Mouse (Mus musculus) stomach, embryonic 15.5 days (tissue): ENCODE measurements around the gene Rnf113a1. TPM values are rescaled to one million over a fixed set of nuclear protein-coding genes. Genes with fewer than 3 reads are reported as not detected.
"Not testable (repeated sequence)": the region's sequence is repeated elsewhere in the genome, so short reads cannot be mapped to it uniquely, and the experiment has no call there.

ENCODE experiments used
- ATAC-seq: fragments of 200-750 bp; cut with Nextera tagmentation; 2 replicates; pipeline ENCODE4 v1.8.0; 2017; ENCODE audit warnings: low read depth, moderate number of reproducible peaks, moderate TSS enrichment; ENCODE audit not compliant: insufficient read depth, low FRiP score
- H3K27ac ChIP-seq: fragments of 300-500 bp; sonication (generic); 2 replicates; pipeline ENCODE4 v1.5.1; 2015; ENCODE audit warnings: mild to moderate bottlenecking, inconsistent platforms
- H3K27me3 ChIP-seq: fragments of 300-500 bp; sonication (generic); replicated peaks from 2 replicates; pipeline ENCODE4 v1.6.1; 2015; ENCODE audit warnings: inconsistent platforms
- H3K36me3 ChIP-seq: fragments of 300-500 bp; sonication (generic); 2 replicates; pipeline ENCODE4 v1.6.1; 2015; ENCODE audit warnings: inconsistent platforms
- H3K4me1 ChIP-seq: fragments of 300-500 bp; sonication (generic); 2 replicates; pipeline ENCODE4 v1.6.1; 2015; ENCODE audit warnings: inconsistent platforms
- H3K4me2 ChIP-seq: fragments of 300-500 bp; sonication (generic); 2 replicates; pipeline ENCODE4 v1.6.1; 2015; ENCODE audit warnings: mild to moderate bottlenecking, inconsistent platforms
- H3K4me3 ChIP-seq: fragments of 300-500 bp; sonication (generic); replicated peaks from 2 replicates; pipeline ENCODE4 v1.5.1; 2015; ENCODE audit warnings: inconsistent platforms
- H3K9ac ChIP-seq: fragments of 300-500 bp; sonication (generic); 2 replicates; pipeline ENCODE4 v1.6.1; 2015; ENCODE audit warnings: inconsistent platforms
- H3K9me3 ChIP-seq: fragments of 300-500 bp; sonication (generic); 2 replicates; pipeline ENCODE4 v1.6.1; 2016; ENCODE audit warnings: inconsistent platforms
- WGBS: fragments of 180-500 bp; shearing (Covaris S2); methylation state at CpG from one replicate; pipeline ENCODE4 v1.1.7; 2015; 5-methylcytosine and 5-hydroxymethylcytosine counted together
- polyA plus RNA-seq: library from polyadenylated mRNA; unstranded; fragments of >200 nt; fragmentation: Nextera tagmentation; extraction: Ambion mirVana; gene quantifications from 2 replicates; pipeline ENCODE4 v1.2.1, GENCODE M21; 2015

Rnf113a1 gene
- polyA plus RNA-seq, 1 experiment from 2014 or later = 10.2 TPM

- H3K27me3 ChIP-seq = no peaks in the 10 kb centered on the region
- no peak for ATAC-seq
- no peak overlapping the region for H3K27ac ChIP-seq
- H3K9me3 ChIP-seq = no peaks in the 10 kb centered on the region
- 55% methylated on average over 8 of the region's 8 CpGs for WGBS
- no peak overlapping the region for H3K4me3 ChIP-seq
- no peaks in the 10 kb centered on the region for H3K36me3 ChIP-seq
- H3K4me1 ChIP-seq = no peaks in the 10 kb centered on the region
- H3K4me2 ChIP-seq = no peak overlapping the region
- H3K9ac ChIP-seq = no peak overlapping the region
Measured at GRCm38 (mm10) chrX:37198676-37199075, 7.6 kb downstream of the Rnf113a1 start.

- Histone ChIP-seq H3K9me3 (no peaks in the 10 kb centered on the region), H3K9ac (no peak within 1 kb of the TSS), H3K27me3 (no peaks in the 10 kb centered on the region), H3K36me3 (no peaks in the 10 kb centered on the region), H3K4me2 (no peak within 1 kb of the TSS), H3K4me3 (no peak within 1 kb of the TSS), H3K27ac (no peak within 1 kb of the TSS), H3K4me1 (no peaks in the 10 kb centered on the region)
- WGBS = 80% methylated on average over 10 of the region's 10 CpGs
- no peak for ATAC-seq
Measured at GRCm38 (mm10) chrX:37210941-37211340, 19.9 kb downstream of the Rnf113a1 start, which contains the start of gene Gm9. Gene Gm9, minus strand, starts transcription at chrX:37211041.

GRCm38 (mm10) chrX:37222158-37222557 lies 31.1 kb downstream of the Rnf113a1 start, which contains the start of gene Rhox1:
Gene Rhox1, minus strand, starts transcription at chrX:37222258.
- ATAC-seq, H3K4me1 ChIP-seq, H3K36me3 ChIP-seq, H3K27ac ChIP-seq, H3K27me3 ChIP-seq, H3K4me2 ChIP-seq, H3K9ac ChIP-seq, H3K4me3 ChIP-seq, H3K9me3 ChIP-seq: not testable (repeated sequence)
- WGBS = 53% methylated on average over 1 of the region's 1 CpGs

Other genes starting within 250 kb of the Rnf113a1 start
- gene Sept6, start 199.5 kb upstream of the Rnf113a1 start, polyA plus RNA-seq = 15.9 and 16.2 TPM in 2 replicates
- 0.10 and 0.17 TPM in 2 replicates for gene Sowahd, start 142.4 kb upstream of the Rnf113a1 start, polyA plus RNA-seq
- 527 and 550 TPM in 2 replicates for gene Rpl39, start 105.8 kb upstream of the Rnf113a1 start, polyA plus RNA-seq
- gene Upf3b, start 80.9 kb upstream of the Rnf113a1 start, polyA plus RNA-seq = 22.3 and 23.6 TPM in 2 replicates
- gene Nkap, start 64.5 kb upstream of the Rnf113a1 start, polyA plus RNA-seq = 14.1 and 14.6 TPM in 2 replicates
- gene Akap14, start 22.4 kb upstream of the Rnf113a1 start, polyA plus RNA-seq = 0.06 TPM in 1 of 2 replicates, not detected in the other
- 383 and 411 TPM in 2 replicates for gene Ndufa1, start 82 bp upstream of the Rnf113a1 start, polyA plus RNA-seq
- gene Gm9, start 19.8 kb downstream of the Rnf113a1 start, polyA plus RNA-seq = not detected in 2 replicates
- not detected in 2 replicates for gene Rhox1, start 31.0 kb downstream of the Rnf113a1 start, polyA plus RNA-seq
- gene Rhox2a, start 53.7 kb downstream of the Rnf113a1 start, polyA plus RNA-seq = not detected in 2 replicates
- not detected in 2 replicates for gene Rhox3a, start 58.7 kb downstream of the Rnf113a1 start, polyA plus RNA-seq
- not detected in 2 replicates for gene Rhox4a, start 74.1 kb downstream of the Rnf113a1 start, polyA plus RNA-seq
- not detected in 2 replicates for gene Rhox3a2, start 188.8 kb downstream of the Rnf113a1 start, polyA plus RNA-seq
- 0.30 TPM in 1 of 2 replicates, not detected in the other for gene Rhox4a2, start 199.6 kb downstream of the Rnf113a1 start, polyA plus RNA-seq
- gene Rhox2b, start 220.8 kb downstream of the Rnf113a1 start, polyA plus RNA-seq = not detected in 2 replicates
- gene Rhox4b, start 241.2 kb downstream of the Rnf113a1 start, polyA plus RNA-seq = not detected in 2 replicates